Mouse (Mus musculus) liver, embryonic 15.5 days (tissue): ENCODE measurements around the gene Napa. TPM values are rescaled to one million over a fixed set of nuclear protein-coding genes. Genes with fewer than 3 reads are reported as not detected.

ENCODE experiments used
- ATAC-seq: fragments of 200-750 bp; cut with Nextera tagmentation; 2 replicates; pipeline ENCODE4 v1.8.0; 2017; ENCODE audit warnings: moderate number of reproducible peaks, mild to moderate bottlenecking, moderate library complexity; ENCODE audit not compliant: insufficient read depth
- H3K27ac ChIP-seq: fragments of 300-500 bp; sonication (generic); replicated peaks from 2 replicates; pipeline ENCODE4 v1.5.1; 2015; ENCODE audit warnings: mild to moderate bottlenecking, inconsistent platforms
- H3K27me3 ChIP-seq: fragments of 300-500 bp; sonication (generic); 2 replicates; pipeline ENCODE4 v1.6.1; 2015; ENCODE audit warnings: mild to moderate bottlenecking, inconsistent platforms
- H3K36me3 ChIP-seq: fragments of 300-500 bp; sonication (generic); replicated peaks from 2 replicates; pipeline ENCODE4 v1.6.1; 2015; ENCODE audit warnings: moderate library complexity, mild to moderate bottlenecking, inconsistent platforms
- H3K4me1 ChIP-seq: fragments of 300-500 bp; sonication (generic); replicated peaks from 2 replicates; pipeline ENCODE4 v1.6.1; 2015; ENCODE audit warnings: inconsistent platforms
- H3K4me2 ChIP-seq: fragments of 300-500 bp; sonication (generic); 2 replicates; pipeline ENCODE4 v1.6.1; 2015; ENCODE audit warnings: moderate library complexity, mild to moderate bottlenecking, inconsistent platforms
- H3K4me3 ChIP-seq: fragments of 300-500 bp; sonication (generic); replicated peaks from 2 replicates; pipeline ENCODE4 v1.5.1; 2015; ENCODE audit warnings: mild to moderate bottlenecking, inconsistent platforms
- H3K9ac ChIP-seq: fragments of 300-500 bp; sonication (generic); 2 replicates; pipeline ENCODE4 v1.6.1; 2015; ENCODE audit warnings: moderate library complexity, mild to moderate bottlenecking, inconsistent platforms
- H3K9me3 ChIP-seq: fragments of 300-500 bp; sonication (generic); replicated peaks from 2 replicates; pipeline ENCODE4 v1.6.1; 2016; ENCODE audit warnings: inconsistent platforms
- WGBS: fragments of 180-500 bp; shearing (Covaris S2); methylation state at CpG from one replicate; pipeline ENCODE4 v1.1.7; 2015; ENCODE audit warnings: mixed read lengths; ENCODE audit not compliant: insufficient replicate concordance; 5-methylcytosine and 5-hydroxymethylcytosine counted together
- polyA plus RNA-seq: library from polyadenylated mRNA; unstranded; fragments of >200 nt; fragmentation: Nextera tagmentation; extraction: Ambion mirVana; gene quantifications from 2 replicates; pipeline ENCODE4 v1.2.1, GENCODE M21; 2015

Napa gene
- polyA plus RNA-seq, 1 experiment from 2014 or later, result 159 TPM

- WGBS, result 91% methylated on average over 7 of the region's 7 CpGs
- peaks cover 66% of the 10 kb centered on the region for H3K36me3 ChIP-seq
Observed at GRCm38 (mm10) chr7:16116418-16116817, 18.2 kb downstream of the Napa start.

DNA sequence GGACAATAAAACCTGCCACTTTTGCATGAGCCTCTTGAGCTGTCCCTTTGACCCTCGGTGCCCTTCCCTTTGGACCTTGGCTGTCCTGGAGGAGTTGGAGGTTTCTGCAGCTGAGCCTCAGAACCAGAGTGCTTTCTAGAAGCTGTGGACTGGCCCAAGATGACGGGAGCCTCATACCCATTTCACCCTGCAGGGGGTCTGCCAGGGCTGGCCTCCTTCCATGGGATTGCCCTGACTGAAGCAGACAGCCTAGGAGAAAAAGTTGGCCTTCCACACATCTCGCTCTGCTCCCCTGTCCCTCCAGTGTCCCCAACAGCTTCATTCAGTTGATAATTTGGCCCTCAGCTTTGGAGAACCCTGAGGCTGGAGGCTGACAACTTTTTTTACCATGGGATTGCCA is 18.8 kb downstream of the Napa start:
- ATAC-seq, result no peak
- Histone ChIP-seq H3K27me3 (no peaks in the 10 kb centered on the region), H3K4me3 (no peak overlapping the region), H3K9ac (no peak overlapping the region), H3K36me3 (peaks cover 59% of the 10 kb centered on the region), H3K4me2 (no peak overlapping the region), H3K9me3 (no peaks in the 10 kb centered on the region), H3K4me1 (peaks cover 26% of the 10 kb centered on the region), H3K27ac (no peak overlapping the region)
- 82% methylated on average over 3 of the region's 3 CpGs for WGBS

More at GRCm38 (mm10) chr7:16116418-16116817, 18.2 kb downstream of the Napa start:
- no peak overlapping the region for H3K4me2 ChIP-seq
- peaks cover 26% of the 10 kb centered on the region for H3K4me1 ChIP-seq
- H3K27ac ChIP-seq, result no peak overlapping the region
- H3K4me3 ChIP-seq, result no peak overlapping the region
- H3K27me3 ChIP-seq, result no peaks in the 10 kb centered on the region
- no peak for ATAC-seq
- no peak overlapping the region for H3K9ac ChIP-seq
- H3K9me3 ChIP-seq, result no peaks in the 10 kb centered on the region

- no peaks in the 10 kb centered on the region for H3K9me3 ChIP-seq
- H3K4me3 ChIP-seq, result peak within 1 kb of the TSS; percentile 86
- H3K27ac ChIP-seq, result peak within 1 kb of the TSS; percentile 83
- peaks cover 26% of the 10 kb centered on the region for H3K4me1 ChIP-seq
- no peaks in the 10 kb centered on the region for H3K27me3 ChIP-seq
- WGBS, result under 1% methylated on average over 33 of the region's 33 CpGs
- peak within 1 kb of the TSS; percentile 75 for H3K4me2 ChIP-seq
- peak; percentile 81 for ATAC-seq
- peaks cover 33% of the 10 kb centered on the region for H3K36me3 ChIP-seq
- H3K9ac ChIP-seq, result peak within 1 kb of the TSS; percentile 79
Observed at GRCm38 (mm10) chr7:16119569-16120261, 21.5 kb downstream of the Napa start, which contains the start of gene Kptn. TSS of gene Kptn (plus strand) at chr7:16119895.

DNA sequence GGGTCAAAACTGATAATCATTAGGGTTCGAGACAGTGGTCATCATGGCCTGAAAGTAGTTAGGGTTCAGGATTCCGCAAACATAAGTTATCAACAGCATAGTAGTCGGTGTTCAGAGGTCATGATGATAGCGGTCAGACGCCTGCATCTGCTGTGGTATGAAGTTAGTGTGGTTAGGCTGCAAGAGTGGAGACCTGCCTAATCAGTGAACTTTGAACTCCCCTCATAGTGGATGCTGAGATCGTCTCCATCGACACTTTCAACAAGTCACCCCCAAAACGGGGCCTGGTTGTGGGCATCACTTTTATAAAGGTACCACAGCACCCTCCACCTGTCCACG is 22.0 kb downstream of the Napa start:
- no peaks in the 10 kb centered on the region for H3K9me3 ChIP-seq
- WGBS, result 48% methylated on average over 9 of the region's 9 CpGs
- no peaks in the 10 kb centered on the region for H3K27me3 ChIP-seq
- H3K4me1 ChIP-seq, result peaks cover 26% of the 10 kb centered on the region
- peak overlapping the region; percentile 75 for H3K4me2 ChIP-seq
- peak overlapping the region; percentile 79 for H3K9ac ChIP-seq
- ATAC-seq, result 0 out of 2 replicates have a peak, but pooled peaks have one; percentile 5
- peak overlapping the region; percentile 86 for H3K4me3 ChIP-seq
- H3K36me3 ChIP-seq, result peaks cover 28% of the 10 kb centered on the region
- H3K27ac ChIP-seq, result no peak overlapping the region; the same call in 1 of the 2 replicates

GRCm38 (mm10) chr7:16125829-16126228 is 27.6 kb downstream of the Napa start:
- H3K4me2 ChIP-seq, result no peak overlapping the region
- WGBS, result 67% methylated on average over 9 of the region's 9 CpGs

DNA sequence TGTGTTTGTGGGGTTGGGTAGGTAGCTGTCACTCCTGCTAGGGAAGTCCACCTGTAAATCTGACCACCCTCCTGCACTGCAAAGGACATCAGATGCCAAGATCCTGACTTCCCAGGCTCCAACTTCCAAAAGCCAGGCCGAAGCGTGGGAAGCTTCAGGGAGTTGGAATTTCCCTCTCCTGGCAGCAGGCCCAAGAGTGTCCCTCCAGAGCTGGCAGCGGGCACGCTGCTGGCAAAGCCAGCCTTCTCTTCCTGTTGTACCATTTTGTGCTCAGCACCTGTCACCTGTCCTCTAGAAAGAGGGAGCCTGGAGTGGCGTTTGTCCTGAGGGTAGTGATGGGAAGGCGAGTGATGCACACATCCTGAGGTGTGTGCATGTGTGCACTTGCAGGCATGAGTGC is 30.1 kb downstream of the Napa start:
- peaks cover 41% of the 10 kb centered on the region for H3K27me3 ChIP-seq
- H3K27ac ChIP-seq, result no peak overlapping the region
- no peak overlapping the region for H3K4me2 ChIP-seq
- ATAC-seq, result no peak
- no peaks in the 10 kb centered on the region for H3K36me3 ChIP-seq
- WGBS, result 59% methylated on average over 6 of the region's 6 CpGs
- H3K4me3 ChIP-seq, result no peak overlapping the region
- H3K9ac ChIP-seq, result no peak overlapping the region
- peaks cover 9% of the 10 kb centered on the region; the same call in 1 of the 2 replicates for H3K4me1 ChIP-seq
- H3K9me3 ChIP-seq, result no peaks in the 10 kb centered on the region

More at GRCm38 (mm10) chr7:16125829-16126228, 27.6 kb downstream of the Napa start:
- Histone ChIP-seq H3K27ac (no peak overlapping the region), H3K9me3 (no peaks in the 10 kb centered on the region), H3K4me1 (peaks cover 10% of the 10 kb centered on the region; the same call in 1 of the 2 replicates), H3K36me3 (no peaks in the 10 kb centered on the region), H3K27me3 (peaks cover 19% of the 10 kb centered on the region), H3K9ac (no peak overlapping the region), H3K4me3 (no peak overlapping the region)
- no peak for ATAC-seq

DNA sequence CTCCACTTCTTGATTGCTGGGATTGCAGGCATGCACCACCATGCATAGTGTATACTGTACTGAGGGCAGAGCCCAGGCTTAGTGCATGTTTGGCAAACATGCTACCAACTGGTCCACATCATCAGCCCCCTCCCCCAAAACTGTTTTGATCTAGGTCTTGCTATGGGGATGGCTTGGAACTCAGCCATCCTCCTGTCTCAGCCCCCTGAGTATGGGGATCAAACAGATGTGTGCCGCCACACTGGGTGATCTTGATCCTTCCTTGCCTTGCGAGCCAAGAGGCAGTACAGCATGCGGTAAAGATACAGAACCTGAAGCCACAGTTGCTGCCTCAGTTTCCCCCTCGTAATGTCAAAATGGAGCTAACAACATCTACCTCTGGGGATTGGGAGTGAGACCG is 30.6 kb downstream of the Napa start:
- WGBS, result 53% methylated on average over 5 of the region's 5 CpGs
- Histone ChIP-seq H3K9me3 (no peaks in the 10 kb centered on the region), H3K4me1 (peaks cover 9% of the 10 kb centered on the region; the same call in 1 of the 2 replicates), H3K36me3 (no peaks in the 10 kb centered on the region), H3K4me2 (no peak overlapping the region), H3K4me3 (no peak overlapping the region), H3K27me3 (peaks cover 47% of the 10 kb centered on the region), H3K9ac (no peak overlapping the region), H3K27ac (no peak overlapping the region)
- ATAC-seq, result no peak

GRCm38 (mm10) chr7:16129421-16129845 is 31.2 kb downstream of the Napa start, which contains the start of gene Slc8a2:
TSS of gene Slc8a2 (plus strand) at chr7:16129826.
- peak within 1 kb of the TSS; percentile 59 for H3K4me2 ChIP-seq
- H3K36me3 ChIP-seq, result no peaks in the 10 kb centered on the region
- peaks cover 9% of the 10 kb centered on the region; the same call in 1 of the 2 replicates for H3K4me1 ChIP-seq
- H3K27ac ChIP-seq, result no peak within 1 kb of the TSS
- peaks cover 47% of the 10 kb centered on the region for H3K27me3 ChIP-seq
- H3K9me3 ChIP-seq, result no peaks in the 10 kb centered on the region
- ATAC-seq, result peak; percentile 63
- H3K9ac ChIP-seq, result no peak within 1 kb of the TSS
- 3% methylated on average over 12 of the region's 12 CpGs for WGBS
- H3K4me3 ChIP-seq, result peak within 1 kb of the TSS; percentile 32

DNA sequence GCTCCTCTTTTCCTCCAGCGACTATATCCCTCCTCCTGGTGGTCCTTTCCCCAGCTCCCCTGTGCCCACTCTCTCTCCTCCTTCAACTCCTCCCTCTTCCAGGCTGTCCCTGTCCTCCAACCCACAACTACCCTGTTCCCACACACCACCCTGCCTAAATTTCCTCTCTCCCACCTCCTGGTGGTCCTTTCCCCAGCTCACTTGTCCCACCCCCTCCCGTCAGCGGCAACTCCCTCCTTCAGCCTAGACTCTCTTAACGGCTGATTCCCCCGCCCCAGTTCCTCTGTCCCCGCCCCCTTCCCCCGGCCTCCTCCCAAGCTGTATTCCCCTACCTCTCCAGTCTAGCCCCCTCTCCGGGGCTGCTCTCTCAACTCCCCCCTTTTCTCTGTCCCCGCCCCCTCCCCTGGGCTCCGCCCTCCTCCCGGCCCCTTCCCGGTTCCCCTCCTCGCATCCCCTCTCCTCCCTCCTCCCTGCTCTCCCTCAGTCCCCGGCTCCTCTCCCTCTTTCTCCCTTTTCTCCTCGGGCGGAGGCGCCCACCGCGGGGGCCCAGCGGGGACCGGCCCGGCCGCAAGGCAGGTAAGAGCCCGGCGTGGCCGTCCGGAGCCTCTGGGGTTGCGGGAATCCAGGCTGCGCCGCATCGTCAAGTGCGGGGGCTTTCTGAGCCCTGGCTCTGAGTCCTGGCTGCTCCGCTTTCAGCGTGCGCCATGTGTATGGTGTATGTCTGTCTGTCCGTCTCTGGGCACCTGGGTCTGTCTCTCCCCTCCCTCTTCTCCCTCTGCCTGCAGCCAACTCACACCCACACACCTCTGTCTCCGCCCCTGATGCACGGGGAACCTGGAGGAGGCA is 31.8 kb downstream of the Napa start:
- Histone ChIP-seq H3K9me3 (no peaks in the 10 kb centered on the region), H3K4me1 (peaks cover 9% of the 10 kb centered on the region; the same call in 1 of the 2 replicates), H3K9ac (no peak overlapping the region), H3K36me3 (no peaks in the 10 kb centered on the region), H3K27ac (no peak overlapping the region), H3K4me3 (peak overlapping the region; percentile 32), H3K4me2 (peak overlapping the region; percentile 59), H3K27me3 (peaks cover 47% of the 10 kb centered on the region)
- WGBS, result 2% methylated on average over 38 of the region's 38 CpGs
- ATAC-seq, result 0 out of 2 replicates have a peak, but pooled peaks have one; percentile 37

DNA sequence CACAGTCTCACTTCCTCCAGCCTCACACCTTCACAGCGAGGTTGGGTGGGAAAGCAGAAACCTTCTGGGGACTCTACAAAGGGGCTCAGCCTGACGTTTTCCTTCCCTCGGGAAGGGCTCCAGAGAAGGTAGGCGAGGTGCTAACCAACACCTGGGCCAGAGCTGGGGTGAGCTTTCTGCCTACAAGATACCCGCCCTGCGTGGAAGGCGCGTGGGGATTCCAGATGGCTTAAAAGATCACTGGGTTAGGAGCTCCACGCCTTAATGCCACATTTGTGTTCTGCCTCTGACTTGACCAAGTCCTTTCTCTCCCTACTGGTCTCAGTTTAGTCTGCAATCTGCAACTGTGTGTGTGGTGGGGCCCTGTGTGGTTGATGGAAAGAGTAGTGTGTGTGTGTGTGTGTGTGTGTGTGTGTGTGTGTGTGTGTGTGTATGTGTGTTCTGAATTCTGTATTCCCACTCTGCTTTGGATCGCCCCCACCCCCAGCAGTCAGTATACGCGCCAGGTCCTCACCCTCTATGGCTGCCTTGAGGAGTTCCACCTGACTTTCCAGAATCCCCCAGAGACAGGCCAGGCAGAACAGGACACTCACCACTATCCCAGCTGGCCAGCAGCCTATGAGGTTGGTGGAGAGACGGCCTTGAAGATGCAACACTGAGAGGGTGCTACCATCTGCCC is 32.8 kb downstream of the Napa start:
- Histone ChIP-seq H3K4me3 (no peak overlapping the region), H3K27ac (no peak overlapping the region), H3K27me3 (peaks cover 47% of the 10 kb centered on the region), H3K4me2 (no peak overlapping the region), H3K9me3 (no peaks in the 10 kb centered on the region), H3K36me3 (no peaks in the 10 kb centered on the region), H3K9ac (no peak overlapping the region), H3K4me1 (peaks cover 9% of the 10 kb centered on the region; the same call in 1 of the 2 replicates)
- no peak for ATAC-seq
- 30% methylated on average over 13 of the region's 13 CpGs for WGBS
